Mouse (Mus musculus) activated CD4-positive, CD25-positive, alpha-beta regulatory T cell, adult 9 weeks (primary cell): ENCODE data around the gene Capns1. TPM values are rescaled to one million over a fixed set of nuclear protein-coding genes. Genes with fewer than 3 reads are reported as not detected.

Experiments used
- polyA plus RNA-seq: library from polyadenylated mRNA; unstranded; fragments of 100-300 nt; shearing (Covaris generic); gene quantifications from one replicate; pipeline ENCODE4 v1.2.1, GENCODE M21; 2017

The Capns1 gene
- 80.5 TPM for polyA plus RNA-seq

GRCm38 (mm10) chr7:30198481-30198971 lies at the start of gene Capns1:
TSS of gene Capns1 (minus strand) at chr7:30198811.

GRCm38 (mm10) chr7:30235625-30236024 lies 37.0 kb upstream of the Capns1 start, which contains the start of gene Ovol3:
TSS of gene Ovol3 (minus strand) at chr7:30235725.

GRCm38 (mm10) chr7:30231669-30232454 lies 33.3 kb upstream of the Capns1 start, which contains the start of the genes Polr2i and Tbcb:
TSS of gene Polr2i (plus strand) at chr7:30231948.
TSS of gene Tbcb (minus strand) at chr7:30232272.

GRCm38 (mm10) chr7:30183879-30184289 lies 14.7 kb downstream of the Capns1 start, which contains the start of gene Cox7a1:
TSS of gene Cox7a1 (plus strand) at chr7:30184144.

GRCm38 (mm10) chr7:30169583-30170282 lies 28.9 kb downstream of the Capns1 start, which contains the start of gene Zfp146:
TSS of gene Zfp146 (minus strand) at chr7:30169750.

Other genes starting within 250 kb of the Capns1 start
- gene Zfp74, start 244.7 kb downstream of the Capns1 start, polyA plus RNA-seq: 7.1 TPM
- 5.6 TPM for gene Zfp568, start 214.9 kb downstream of the Capns1 start, polyA plus RNA-seq
- gene Zfp14, start 147.4 kb downstream of the Capns1 start, polyA plus RNA-seq: 6.8 TPM
- 10.5 TPM for gene Zfp82, start 125.9 kb downstream of the Capns1 start, polyA plus RNA-seq
- 3.0 TPM for gene Gm26920, start 108.4 kb downstream of the Capns1 start, polyA plus RNA-seq
- gene Zfp566, start 108.3 kb downstream of the Capns1 start, polyA plus RNA-seq: 9.6 TPM
- 106 TPM for gene Zfp260, start 104.0 kb downstream of the Capns1 start, polyA plus RNA-seq
- 16.9 TPM for gene Zfp382, start 76.9 kb downstream of the Capns1 start, polyA plus RNA-seq
- gene Zfp146, start 29.1 kb downstream of the Capns1 start, polyA plus RNA-seq: 32.9 TPM
- 1.0 TPM for gene Cox7a1, start 14.7 kb downstream of the Capns1 start, polyA plus RNA-seq
- gene Polr2i, start 33.1 kb upstream of the Capns1 start, polyA plus RNA-seq: 49.2 TPM
- gene Tbcb, start 33.5 kb upstream of the Capns1 start, polyA plus RNA-seq: 132 TPM
- gene Ovol3, start 36.9 kb upstream of the Capns1 start, polyA plus RNA-seq: not detected
- 0.27 TPM for gene Thap8, start 81.3 kb upstream of the Capns1 start, polyA plus RNA-seq
- 6.3 TPM for gene Wdr62, start 81.6 kb upstream of the Capns1 start, polyA plus RNA-seq
- 7.7 TPM for gene Clip3, start 92.9 kb upstream of the Capns1 start, polyA plus RNA-seq
- gene Alkbh6, start 109.9 kb upstream of the Capns1 start, polyA plus RNA-seq: 158 TPM
- gene Syne4, start 116.0 kb upstream of the Capns1 start, polyA plus RNA-seq: 20.3 TPM
- not detected for gene E130208F15Rik, start 122.9 kb upstream of the Capns1 start, polyA plus RNA-seq
- 7.7 TPM for gene Sdhaf1, start 125.1 kb upstream of the Capns1 start, polyA plus RNA-seq
- gene Lrfn3, start 164.0 kb upstream of the Capns1 start, polyA plus RNA-seq: not detected
- gene Tyrobp, start 214.9 kb upstream of the Capns1 start, polyA plus RNA-seq: 7.6 TPM
- gene Hcst, start 221.0 kb upstream of the Capns1 start, polyA plus RNA-seq: 400 TPM
- 106 TPM for gene Nfkbid, start 222.9 kb upstream of the Capns1 start, polyA plus RNA-seq
- 5.2 TPM for gene Aplp1, start 246.7 kb upstream of the Capns1 start, polyA plus RNA-seq